Mouse (Mus musculus): Measurements from ENCODE around the gene Abhd16a.
A peak's percentile ranks its signal among the peaks of the same experiment; 100 is the strongest.

The Abhd16a gene

GRCm38 (mm10) chr17:35085208-35085865 is 3.7 kb upstream of the Abhd16a start, which contains the start of gene Ly6g6f:
Gene Ly6g6f, minus strand, starts transcription at chr17:35085610.
- no peak for DNase-seq (ENCODE audit: low read depth, low spot score)

- DNase-seq (ENCODE audit: low read depth, low spot score) = no peak
Observed at GRCm38 (mm10) chr17:35088151-35088550, 912 bp upstream of the Abhd16a start.

- peak; percentile 97 for DNase-seq (ENCODE audit: low read depth, low spot score)
Observed at GRCm38 (mm10) chr17:35090166-35090932, 1.3 kb downstream of the Abhd16a start.

DNA sequence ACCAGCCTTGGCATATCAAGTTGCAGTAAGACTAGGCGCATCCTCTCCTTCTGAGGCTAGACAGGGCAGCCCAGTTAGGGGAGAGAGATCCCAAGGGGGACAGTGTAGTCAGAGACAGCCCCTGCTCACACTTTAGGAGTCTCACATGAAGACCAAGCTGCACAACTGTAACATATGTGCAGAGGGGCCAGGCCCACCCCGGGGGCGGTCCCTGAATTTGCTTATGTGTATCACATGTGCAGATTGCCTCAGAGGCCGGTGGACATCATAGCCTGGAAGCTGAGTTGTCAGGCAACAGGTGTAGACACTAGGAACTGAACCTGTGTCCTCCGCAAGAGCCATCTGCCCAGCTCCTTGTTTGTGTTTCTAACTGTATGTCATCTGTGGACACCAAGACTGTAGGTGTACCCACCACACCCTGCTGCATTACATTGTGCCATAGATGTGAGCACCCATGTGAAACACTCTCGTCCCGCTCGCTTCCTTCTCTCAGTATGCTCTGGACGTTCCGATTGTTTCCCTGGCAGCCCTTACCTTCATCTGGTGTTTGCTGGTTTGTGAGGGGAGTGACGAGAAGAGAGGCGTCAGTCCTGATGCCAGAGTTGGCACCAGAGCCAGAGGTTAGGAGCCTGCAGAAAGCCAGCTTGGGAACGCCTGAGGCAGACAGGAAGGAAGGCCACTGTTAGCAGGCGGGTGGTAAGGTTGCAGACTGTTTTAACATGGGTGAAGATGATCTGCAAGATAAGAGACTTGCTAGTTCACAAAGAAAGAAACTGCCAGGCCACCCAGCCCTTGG is 3.5 kb downstream of the Abhd16a start:
- DNase-seq (ENCODE audit: low read depth, low spot score) = no peak

- DNase-seq (ENCODE audit: low read depth, low spot score) = peak; percentile 52
Observed at GRCm38 (mm10) chr17:35094475-35095365, 5.7 kb downstream of the Abhd16a start.

DNA sequence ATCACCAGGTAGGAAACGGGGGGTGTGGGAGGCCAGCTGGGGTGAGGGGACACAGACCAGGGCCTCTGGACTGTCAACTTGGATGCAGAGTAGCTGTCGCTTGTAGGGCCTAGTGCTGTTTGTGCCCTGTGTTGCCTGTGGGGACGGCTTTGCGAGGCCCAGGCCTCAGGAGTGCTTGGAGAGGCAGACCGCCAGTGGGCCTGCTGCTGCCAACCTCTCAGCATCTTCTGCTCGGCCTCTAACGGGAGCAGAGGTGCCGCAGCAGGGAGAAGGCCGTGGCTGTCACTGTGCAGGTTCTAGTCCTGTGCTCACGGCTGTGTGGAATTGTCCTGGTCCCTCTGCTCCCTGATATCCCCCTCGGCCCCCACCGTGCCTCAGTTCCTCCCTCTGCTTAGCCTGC is 7.5 kb downstream of the Abhd16a start:
- DNase-seq (ENCODE audit: low read depth, low spot score) = no peak

DNA sequence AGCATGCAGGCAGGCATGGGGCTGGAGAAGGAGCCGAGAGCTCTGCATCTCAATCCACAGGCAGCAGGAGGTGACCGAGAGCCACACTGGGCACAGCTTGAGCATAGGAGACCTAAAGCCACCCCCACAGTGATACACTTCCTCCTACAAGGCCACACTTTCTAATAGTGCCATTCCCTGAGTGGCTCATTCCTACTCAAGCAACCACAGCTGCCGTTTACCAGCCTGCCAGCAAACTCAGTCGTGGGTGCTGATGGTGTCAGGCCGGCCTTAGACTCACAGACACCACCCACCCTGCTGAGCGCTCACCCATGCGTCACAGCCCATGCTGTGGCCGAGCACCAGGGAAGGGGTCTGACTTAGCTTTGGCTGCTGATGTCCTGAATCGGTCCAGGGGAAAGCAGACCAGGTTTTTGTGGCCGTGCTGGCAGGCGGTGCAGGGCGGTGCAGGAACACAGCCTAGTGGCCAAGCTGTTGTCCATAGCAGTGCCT is 8.1 kb downstream of the Abhd16a start:
- peak; percentile 82 for DNase-seq (ENCODE audit: low read depth, low spot score)

GRCm38 (mm10) chr17:35100196-35100765 is 11.2 kb downstream of the Abhd16a start:
- DNase-seq (ENCODE audit: low read depth, low spot score) = no peak

DNA sequence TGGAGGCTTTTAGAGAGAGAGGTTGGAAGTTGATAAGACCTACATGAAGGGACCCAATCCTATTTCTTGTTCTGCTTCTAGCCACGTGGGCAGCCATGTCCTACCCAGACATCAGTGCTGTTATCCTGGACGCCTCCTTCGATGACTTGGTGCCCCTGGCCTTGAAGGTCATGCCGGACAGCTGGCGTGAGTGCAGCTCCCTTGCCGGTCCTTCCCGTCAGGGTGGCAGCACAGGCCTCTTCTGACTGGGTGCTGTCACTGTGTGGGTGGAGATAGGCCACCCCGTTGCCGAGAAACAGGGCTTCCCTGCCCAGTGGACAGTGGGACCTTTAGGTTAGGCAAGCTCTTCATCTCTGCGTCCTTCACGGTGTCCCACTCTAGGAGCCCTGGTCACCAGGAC is 12.1 kb downstream of the Abhd16a start:
- DNase-seq (ENCODE audit: low read depth, low spot score) = no peak

DNA sequence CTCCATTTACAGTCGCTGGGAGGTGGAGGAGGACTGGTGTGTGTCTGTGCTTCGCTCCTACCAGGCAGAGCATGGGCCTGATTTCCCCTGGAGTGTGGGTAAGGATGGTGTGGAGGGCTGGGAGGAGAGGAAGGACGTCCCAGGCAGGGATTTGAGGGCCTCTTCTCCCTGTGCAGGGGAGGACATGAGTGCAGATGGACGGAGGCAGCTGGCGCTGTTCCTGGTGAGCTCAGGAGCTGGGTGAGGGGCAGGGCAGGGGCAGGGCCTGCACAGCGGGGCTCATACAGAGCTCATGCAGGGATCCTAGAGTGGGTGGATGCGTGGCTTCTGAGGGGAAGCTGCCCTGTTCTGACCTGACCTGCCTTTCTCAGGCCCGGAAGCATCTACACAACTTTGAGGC is 13.2 kb downstream of the Abhd16a start:
- DNase-seq (ENCODE audit: low read depth, low spot score) = no peak

GRCm38 (mm10) chr17:35103221-35103690 is 14.2 kb downstream of the Abhd16a start:
- no peak for DNase-seq (ENCODE audit: low read depth, low spot score)

- DNase-seq (ENCODE audit: low read depth, low spot score) = no peak
Observed at GRCm38 (mm10) chr17:35104079-35104478, 15.0 kb downstream of the Abhd16a start.

GRCm38 (mm10) chr17:35104754-35105153 is 15.7 kb downstream of the Abhd16a start:
- no peak for DNase-seq (ENCODE audit: low read depth, low spot score)

- DNase-seq (ENCODE audit: low read depth, low spot score) = peak; percentile 88
Observed at GRCm38 (mm10) chr17:35105740-35106389, 16.8 kb downstream of the Abhd16a start.

DNA sequence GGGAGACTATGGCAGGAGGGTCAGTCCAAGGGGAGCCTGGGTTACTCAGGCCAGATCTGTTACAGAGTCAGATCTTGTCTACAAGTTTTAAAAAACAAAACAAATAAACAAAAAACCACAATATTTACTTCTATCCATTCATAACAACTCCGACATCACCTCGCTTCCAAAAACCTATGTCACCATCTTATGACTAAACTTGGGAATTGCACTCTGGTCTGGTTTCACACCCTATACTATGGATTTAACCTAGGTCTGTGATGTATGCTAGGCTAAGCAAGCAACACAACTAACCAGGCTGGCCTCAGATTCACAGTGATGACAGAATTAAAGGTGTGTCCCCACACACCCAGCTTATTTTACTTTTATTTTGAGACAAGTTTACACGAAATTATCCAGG is 17.5 kb downstream of the Abhd16a start:
- peak; percentile 55 for DNase-seq (ENCODE audit: low read depth, low spot score)

DNA sequence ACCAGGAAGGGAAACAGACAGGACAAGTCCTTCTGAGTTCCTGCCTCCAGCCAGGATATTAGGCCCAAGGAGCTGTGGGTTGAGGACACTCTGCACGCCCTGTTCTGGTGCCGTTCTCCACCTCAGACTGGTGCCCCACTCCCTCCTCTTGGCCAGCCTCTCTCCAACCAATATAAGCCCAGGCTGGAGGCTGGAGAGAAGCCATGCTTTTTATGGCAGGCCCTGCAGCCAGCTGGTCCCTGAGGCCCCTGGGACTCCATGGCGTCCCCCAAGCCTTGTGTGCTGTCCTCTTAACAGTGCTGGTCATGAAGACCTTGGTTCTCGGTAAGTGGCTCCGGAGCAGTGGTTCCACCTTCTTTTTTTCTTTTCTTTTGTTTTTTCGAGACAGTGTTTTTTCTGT is 19.0 kb downstream of the Abhd16a start, which contains the start of gene Ly6g5c:
Gene Ly6g5c, plus strand, starts transcription at position 183 of the 400 bp plus-strand sequence.
- peak; percentile 74 for DNase-seq (ENCODE audit: low read depth, low spot score)

- no peak for DNase-seq (ENCODE audit: low read depth, low spot score)
Observed at GRCm38 (mm10) chr17:35111774-35112173, 22.7 kb downstream of the Abhd16a start.

DNA sequence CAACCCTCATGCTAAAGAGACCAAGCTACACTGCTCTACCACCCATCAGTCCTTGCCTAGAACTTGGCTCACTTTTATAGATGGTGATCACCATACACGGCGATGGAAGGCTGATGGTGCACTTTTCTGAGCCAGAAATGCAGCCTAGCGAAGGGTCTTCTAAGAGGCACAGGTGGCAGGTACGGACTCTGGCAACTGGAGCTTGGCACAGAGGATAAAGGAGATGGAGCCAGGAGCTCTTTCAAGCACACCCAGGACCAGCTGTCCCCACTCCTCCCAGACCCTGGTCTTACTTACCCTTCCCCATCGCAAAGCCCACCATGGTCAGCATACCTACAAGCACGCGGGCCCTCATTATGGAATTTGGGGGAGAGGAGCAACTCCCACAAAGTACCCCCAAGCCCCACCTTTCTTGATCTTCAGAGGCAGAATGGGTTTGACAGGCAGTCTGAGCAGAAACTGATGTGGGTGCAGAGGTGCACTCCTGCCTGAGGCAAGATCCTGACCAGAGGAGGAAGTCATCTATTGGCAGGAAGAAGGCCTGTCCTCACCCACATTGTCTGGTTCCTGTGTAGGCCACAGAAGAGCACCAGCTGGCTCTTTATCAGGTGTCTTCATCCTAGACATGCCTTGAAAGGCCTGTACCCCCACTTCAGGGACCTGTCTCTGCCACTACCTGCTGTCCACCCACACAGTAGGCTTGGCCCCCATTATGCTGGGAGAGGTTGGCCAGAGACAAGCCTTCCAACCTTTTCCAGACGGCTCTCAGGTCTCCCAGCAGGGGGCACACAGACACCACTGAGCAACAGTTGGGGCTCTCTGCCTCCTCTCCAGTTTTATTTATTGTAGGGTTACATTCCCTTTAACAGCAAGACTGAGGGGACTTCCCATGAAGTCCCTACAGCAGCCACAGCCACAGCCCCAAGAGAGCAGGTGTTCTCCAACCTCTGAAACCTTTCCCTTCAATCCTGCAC is 26.3 kb downstream of the Abhd16a start, which contains the start of gene Ly6g5b:
Gene Ly6g5b, minus strand, starts transcription at position 383 of the 974 bp plus-strand sequence.
- peak; percentile 32 for DNase-seq (ENCODE audit: low read depth, low spot score)

GRCm38 (mm10) chr17:35120745-35121142 is 31.7 kb downstream of the Abhd16a start:
- DNase-seq (ENCODE audit: low read depth, low spot score) = peak; percentile 31
